Mouse (Mus musculus): Measurements from ENCODE around the gene Gtf2e1. TPM values are rescaled to one million over a fixed set of nuclear protein-coding genes. Genes with fewer than 3 reads are reported as not detected.

Gene Gtf2e1
- total RNA-seq, 2 experiments from 2014 or later, result 3.1 to 3.8 TPM

- ATAC-seq (replicated peaks; ENCODE audit: low FRiP score, poor library complexity, severe bottlenecking), result no peak
Observed at GRCm38 (mm10) chr16:37550981-37551380, 11.4 kb upstream of the Gtf2e1 start.

GRCm38 (mm10) chr16:37550266-37550665 lies 10.7 kb upstream of the Gtf2e1 start:
- no peak for ATAC-seq (replicated peaks; ENCODE audit: low FRiP score, poor library complexity, severe bottlenecking)

GRCm38 (mm10) chr16:37546312-37546711 lies 6.7 kb upstream of the Gtf2e1 start:
- no peak for ATAC-seq (replicated peaks; ENCODE audit: low FRiP score, poor library complexity, severe bottlenecking)

GRCm38 (mm10) chr16:37540776-37541175 lies 1.2 kb upstream of the Gtf2e1 start:
- ATAC-seq (replicated peaks; ENCODE audit: low FRiP score, poor library complexity, severe bottlenecking), result no peak

GRCm38 (mm10) chr16:37539240-37539610 lies 364 bp downstream of the Gtf2e1 start:
- ATAC-seq (replicated peaks; ENCODE audit: low FRiP score, poor library complexity, severe bottlenecking), result peak; percentile 64

- no peak for ATAC-seq (replicated peaks; ENCODE audit: low FRiP score, poor library complexity, severe bottlenecking)
Observed at GRCm38 (mm10) chr16:37533369-37534068, 6.1 kb downstream of the Gtf2e1 start.

- ATAC-seq (replicated peaks; ENCODE audit: low FRiP score, poor library complexity, severe bottlenecking), result no peak
Observed at GRCm38 (mm10) chr16:37532046-37532445, 7.5 kb downstream of the Gtf2e1 start.

- ATAC-seq (replicated peaks; ENCODE audit: low FRiP score, poor library complexity, severe bottlenecking), result no peak
Observed at GRCm38 (mm10) chr16:37530170-37530569, 9.4 kb downstream of the Gtf2e1 start.

- ATAC-seq (replicated peaks; ENCODE audit: low FRiP score, poor library complexity, severe bottlenecking), result no peak
Observed at GRCm38 (mm10) chr16:37526688-37527223, 12.8 kb downstream of the Gtf2e1 start.

GRCm38 (mm10) chr16:37525121-37525520 lies 14.5 kb downstream of the Gtf2e1 start:
- no peak for ATAC-seq (replicated peaks; ENCODE audit: low FRiP score, poor library complexity, severe bottlenecking)

GRCm38 (mm10) chr16:37522100-37522697 lies 17.4 kb downstream of the Gtf2e1 start:
- no peak for ATAC-seq (replicated peaks; ENCODE audit: low FRiP score, poor library complexity, severe bottlenecking)

GRCm38 (mm10) chr16:37520190-37521040 lies 19.2 kb downstream of the Gtf2e1 start:
- ATAC-seq (replicated peaks; ENCODE audit: low FRiP score, poor library complexity, severe bottlenecking), result no peak

GRCm38 (mm10) chr16:37519721-37520120 lies 19.9 kb downstream of the Gtf2e1 start:
- ATAC-seq (replicated peaks; ENCODE audit: low FRiP score, poor library complexity, severe bottlenecking), result no peak

GRCm38 (mm10) chr16:37518662-37519061 lies 20.9 kb downstream of the Gtf2e1 start:
- no peak for ATAC-seq (replicated peaks; ENCODE audit: low FRiP score, poor library complexity, severe bottlenecking)

GRCm38 (mm10) chr16:37517596-37518211 lies 21.9 kb downstream of the Gtf2e1 start:
- ATAC-seq (replicated peaks; ENCODE audit: low FRiP score, poor library complexity, severe bottlenecking), result no peak

GRCm38 (mm10) chr16:37516376-37516993 lies 23.1 kb downstream of the Gtf2e1 start:
- ATAC-seq (replicated peaks; ENCODE audit: low FRiP score, poor library complexity, severe bottlenecking), result no peak

GRCm38 (mm10) chr16:37514644-37515043 lies 24.9 kb downstream of the Gtf2e1 start:
- ATAC-seq (replicated peaks; ENCODE audit: low FRiP score, poor library complexity, severe bottlenecking), result no peak

GRCm38 (mm10) chr16:37511489-37511888 lies 28.1 kb downstream of the Gtf2e1 start:
- no peak for ATAC-seq (replicated peaks; ENCODE audit: low FRiP score, poor library complexity, severe bottlenecking)

GRCm38 (mm10) chr16:37506751-37507150 lies 32.8 kb downstream of the Gtf2e1 start:
- ATAC-seq (replicated peaks; ENCODE audit: low FRiP score, poor library complexity, severe bottlenecking), result no peak

- no peak for ATAC-seq (replicated peaks; ENCODE audit: low FRiP score, poor library complexity, severe bottlenecking)
Observed at GRCm38 (mm10) chr16:37504517-37504916, 35.1 kb downstream of the Gtf2e1 start.

Data from erythroblast, adult 5-6 weeks (primary cell).